In the genomic region with DNA sequence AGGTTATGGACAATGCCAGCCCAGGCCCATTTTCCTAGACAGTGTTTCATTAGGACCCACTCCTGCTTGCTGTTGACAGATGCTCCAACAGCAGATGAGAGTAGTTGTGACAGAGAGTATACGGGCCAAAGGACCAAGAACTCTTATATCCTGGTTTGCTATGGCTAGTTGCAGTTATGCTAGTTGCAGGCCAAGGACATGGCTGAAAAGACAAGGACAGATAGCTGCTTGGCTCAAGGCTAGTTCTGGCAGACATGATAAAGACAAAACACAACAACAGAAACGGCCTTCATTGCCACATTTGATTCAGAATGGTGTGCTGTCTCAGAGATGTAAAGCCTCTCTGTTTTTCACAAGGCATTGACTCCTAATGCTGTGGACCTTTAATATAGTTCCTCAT, we compare ENCODE assay signal across 28 mouse cellular contexts. TPM values are rescaled to one million over a fixed set of nuclear protein-coding genes. Genes with fewer than 3 reads are reported as not detected.
DNase-seq lines count a peak whose midpoint lies in the region; ATAC-seq and TF ChIP-seq lines count a peak whose summit lies in the region.
"Had no signal": no experiment of that assay in that cellular context is flagged by ENCODE, and none has a peak within 500 bp of the region (broad histone marks: within the 10 kb centered on the region; RNA-seq: fewer than 3 reads in every experiment).

No protein-coding gene starts in this region.

- ATAC-seq in liver, embryonic 13.5 days (ENCODE audit: low read depth) = no peak
- no peak for ATAC-seq in lung, postnatal 0 days
- ATAC-seq: forebrain, embryonic 16.5 days; hindbrain, embryonic 16.5 days; Patski had no signal

- peaks cover 28% of the 10 kb centered on the region for H3K4me1 ChIP-seq in liver, embryonic 13.5 days (replicated peaks)
- peaks cover 5% of the 10 kb centered on the region; the same call in 1 of the 2 replicates for H3K4me1 ChIP-seq in lung, postnatal 0 days (ENCODE audit: insufficient read depth, low read depth, low read length)
- H3K4me1 ChIP-seq: limb, embryonic 13.5 days had no signal

- no peak overlapping the region for H3K9ac ChIP-seq in liver, embryonic 13.5 days
- H3K9ac ChIP-seq in lung, postnatal 0 days (replicated peaks; ENCODE audit: low read depth) = no peak overlapping the region
- H3K9ac ChIP-seq: heart, embryonic 13.5 days; limb, embryonic 13.5 days had no signal

- WGBS in liver, embryonic 13.5 days (ENCODE audit: insufficient replicate concordance) = 47% methylated on average over 2 of the region's 2 CpGs
- 39% methylated on average over 2 of the region's 2 CpGs for WGBS in lung, postnatal 0 days

- peaks cover 11% of the 10 kb centered on the region for H3K36me3 ChIP-seq in liver, embryonic 13.5 days
- peaks cover 3% of the 10 kb centered on the region; the same call in 1 of the 2 replicates for H3K36me3 ChIP-seq in lung, postnatal 0 days (ENCODE audit: insufficient read depth, low read length)
- H3K36me3 ChIP-seq: limb, embryonic 13.5 days had no signal

- H3K27me3 ChIP-seq in liver, embryonic 13.5 days = no peaks in the 10 kb centered on the region
- no peaks in the 10 kb centered on the region for H3K27me3 ChIP-seq in lung, postnatal 0 days (replicated peaks; ENCODE audit: insufficient read depth, low read length)
- H3K27me3 ChIP-seq: heart, embryonic 13.5 days; limb, embryonic 13.5 days; Patski had no signal

- DNase-seq in adrenal gland, adult 8-10 months = peak; percentile 68
- no peak for DNase-seq in adrenal gland, adult 18-20 months (ENCODE audit: low spot score in 2 of 2)
- no peak for DNase-seq in liver, embryonic 13.5 days
- no peak for DNase-seq in liver
- no peak for DNase-seq in lung, postnatal 0 days (ENCODE audit: low spot score)
- no peak for DNase-seq in lung, postnatal 25 days (ENCODE audit: low spot score)
- no peak for DNase-seq in right cerebral cortex, adult 18-20 months
- DNase-seq: cerebellum, adult 2 months; cerebellum, postnatal 14 days; gastrocnemius, adult 2 months; gastrocnemius, postnatal 36 days; heart, postnatal 10 days; kidney, adult 18-20 months; kidney, postnatal 36 days; midbrain, embryonic 14.5 days; thymus, adult 2 months; thymus, postnatal 36 days had no signal

- TF ChIP-seq EP300 in lung, postnatal 0 days (IDR thresholded peaks at IDR 0.05) = no peak

- no peak overlapping the region for H3K4me3 ChIP-seq in liver, embryonic 13.5 days (replicated peaks)
- no peak overlapping the region for H3K4me3 ChIP-seq in lung, postnatal 0 days (ENCODE audit: low read depth, low read length)
- H3K4me3 ChIP-seq: erythroblast, embryonic 14.5 days; gastrocnemius, adult 2 months; heart, embryonic 13.5 days; limb, embryonic 13.5 days had no signal

- no peaks in the 10 kb centered on the region for H3K9me3 ChIP-seq in liver, embryonic 13.5 days (replicated peaks)
- H3K9me3 ChIP-seq in lung, postnatal 0 days (ENCODE audit: low read length) = no peaks in the 10 kb centered on the region
- H3K9me3 ChIP-seq: heart, embryonic 13.5 days; limb, embryonic 13.5 days had no signal

- H3K4me2 ChIP-seq in liver, embryonic 13.5 days = no peak overlapping the region
- no peak overlapping the region for H3K4me2 ChIP-seq in lung, postnatal 0 days (replicated peaks; ENCODE audit: low read depth, low read length)
- H3K4me2 ChIP-seq: heart, embryonic 13.5 days; limb, embryonic 13.5 days had no signal

- TF ChIP-seq CTCF in lung, postnatal 0 days (IDR thresholded peaks at IDR 0.05) = no peak

- H3K27ac ChIP-seq in liver, embryonic 13.5 days = 0 out of 2 replicates have a peak overlapping the region, but pooled peaks have one; percentile 8
- peak overlapping the region; percentile 58; the same call in 1 of the 2 replicates for H3K27ac ChIP-seq in lung, postnatal 0 days (ENCODE audit: low read length)
- H3K27ac ChIP-seq: gastrocnemius, adult 2 months; heart, embryonic 13.5 days; limb, embryonic 13.5 days had no signal

RNA-seq across cellular contexts. Expression of a gene that starts 10.7 kb away (rescaled TPM):
- 10 to 100 TPM; 22.3 to 44.8 (median 27.7) TPM for total RNA-seq in adrenal gland, adult 8-10 months (2022)
- total RNA-seq in adrenal gland, adult 18-20 months (2021) = 10 to 100 TPM in 1 of 2 experiments, 1 to 10 TPM in 1; 9.1 to 23.9 TPM
- 5.5 and 5.8 TPM in 2 replicates for polyA plus RNA-seq in liver, embryonic 13.5 days (2015; fragmentation: Nextera tagmentation; extraction: Ambion mirVana)
- polyA plus RNA-seq in lung, postnatal 0 days (2015; fragmentation: Nextera tagmentation; extraction: Ambion mirVana) = 232 and 253 TPM in 2 replicates

RNA-seq across cellular contexts. Expression of a gene that starts 27.3 kb away (rescaled TPM):
- total RNA-seq in adrenal gland, adult 8-10 months (2022) = 10 to 100 TPM; 16.8 to 24.1 (median 22.0) TPM
- 10 to 100 TPM; 18.6 to 19.3 TPM for total RNA-seq in adrenal gland, adult 18-20 months (2021)
- 2.1 and 2.2 TPM in 2 replicates for polyA plus RNA-seq in liver, embryonic 13.5 days (2015; fragmentation: Nextera tagmentation; extraction: Ambion mirVana)
- polyA plus RNA-seq in lung, postnatal 0 days (2015; fragmentation: Nextera tagmentation; extraction: Ambion mirVana) = 75.2 and 83.1 TPM in 2 replicates

RNA-seq across cellular contexts. Expression of a gene that starts 51.5 kb away (rescaled TPM):
- under 1 TPM in 3 of 4 experiments, not detected in 1; 0.15 to 0.41 (median 0.28) TPM for total RNA-seq in adrenal gland, adult 8-10 months (2022)
- under 1 TPM in 1 of 2 experiments, not detected in 1; 0.10 TPM for total RNA-seq in adrenal gland, adult 18-20 months (2021)
- 0.10 TPM in 1 of 2 replicates, not detected in the other for polyA plus RNA-seq in liver, embryonic 13.5 days (2015; fragmentation: Nextera tagmentation; extraction: Ambion mirVana)
- polyA plus RNA-seq in lung, postnatal 0 days (2015; fragmentation: Nextera tagmentation; extraction: Ambion mirVana) = 1.9 and 3.1 TPM in 2 replicates
- total RNA-seq: gastrocnemius, adult 2 months; gastrocnemius, postnatal 36 days; layer of hippocampus, adult 8-10 months; layer of hippocampus, postnatal 25 days; left cerebral cortex, adult 8-10 months; left cerebral cortex, postnatal 36 days had no signal
- polyA plus RNA-seq: erythroblast, embryonic 14.5 days; kidney, embryonic 16.5 days; limb, embryonic 13.5 days had no signal
